Mouse (Mus musculus): ENCODE measurements around the gene Lhfpl2. TPM values are rescaled to one million over a fixed set of nuclear protein-coding genes. Genes with fewer than 3 reads are reported as not detected.

Lhfpl2 gene
- polyA plus RNA-seq, 1 experiment, result 16.6 TPM

GRCm38 (mm10) chr13:94098369-94099084 lies 40.9 kb downstream of the Lhfpl2 start:
- no peak for DNase-seq (ENCODE audit: low spot score)

GRCm38 (mm10) chr13:94099087-94099486 lies 41.5 kb downstream of the Lhfpl2 start:
- no peak for DNase-seq (ENCODE audit: low spot score)

GRCm38 (mm10) chr13:94100361-94100760 lies 42.8 kb downstream of the Lhfpl2 start:
- DNase-seq (ENCODE audit: low spot score), result no peak

- no peak for DNase-seq (ENCODE audit: low spot score)
These were observed 43.5 kb downstream of the Lhfpl2 start for GRCm38 (mm10) chr13:94101020-94101571.

- DNase-seq (ENCODE audit: low spot score), result no peak
These were observed 47.4 kb downstream of the Lhfpl2 start for GRCm38 (mm10) chr13:94104866-94105475.

- no peak for DNase-seq (ENCODE audit: low spot score)
These were observed 48.8 kb downstream of the Lhfpl2 start for GRCm38 (mm10) chr13:94106431-94106830.

- DNase-seq (ENCODE audit: low spot score), result no peak
These were observed 49.4 kb downstream of the Lhfpl2 start for GRCm38 (mm10) chr13:94106983-94107382.

GRCm38 (mm10) chr13:94110556-94110955 lies 53.0 kb downstream of the Lhfpl2 start:
- DNase-seq (ENCODE audit: low spot score), result no peak

- no peak for DNase-seq (ENCODE audit: low spot score)
These were observed 57.9 kb downstream of the Lhfpl2 start for GRCm38 (mm10) chr13:94115476-94115875.

- DNase-seq (ENCODE audit: low spot score), result no peak
These were observed 59.3 kb downstream of the Lhfpl2 start for GRCm38 (mm10) chr13:94116705-94117410.

GRCm38 (mm10) chr13:94117522-94117921 lies 59.9 kb downstream of the Lhfpl2 start:
- DNase-seq (ENCODE audit: low spot score), result no peak

- DNase-seq (ENCODE audit: low spot score), result no peak
These were observed 60.5 kb downstream of the Lhfpl2 start for GRCm38 (mm10) chr13:94118091-94118490.

GRCm38 (mm10) chr13:94119309-94119708 lies 61.7 kb downstream of the Lhfpl2 start:
- no peak for DNase-seq (ENCODE audit: low spot score)

- DNase-seq (ENCODE audit: low spot score), result no peak
These were observed 65.4 kb downstream of the Lhfpl2 start for GRCm38 (mm10) chr13:94122703-94123592.

GRCm38 (mm10) chr13:94130394-94130793 lies 72.8 kb downstream of the Lhfpl2 start:
- DNase-seq (ENCODE audit: low spot score), result no peak

- DNase-seq (ENCODE audit: low spot score), result no peak
These were observed 73.5 kb downstream of the Lhfpl2 start for GRCm38 (mm10) chr13:94131135-94131534.

- DNase-seq (ENCODE audit: low spot score), result no peak
These were observed 74.8 kb downstream of the Lhfpl2 start for GRCm38 (mm10) chr13:94132187-94132995.

GRCm38 (mm10) chr13:94134646-94135045 lies 77.0 kb downstream of the Lhfpl2 start:
- DNase-seq (ENCODE audit: low spot score), result no peak

- no peak for DNase-seq (ENCODE audit: low spot score)
These were observed 77.6 kb downstream of the Lhfpl2 start for GRCm38 (mm10) chr13:94135180-94135579.

- DNase-seq (ENCODE audit: low spot score), result no peak
These were observed 82.3 kb downstream of the Lhfpl2 start for GRCm38 (mm10) chr13:94139713-94140445.
